Mouse (Mus musculus) forebrain, embryonic 12.5 days (tissue): ENCODE measurements at regions not wholly inside any gene's neighbourhood (a gene's known extent, or its start where the extent isn't known, plus 50 kb on each side); places are given as distances from the start of the nearest gene placed in this dataset.

Experiments
- ATAC-seq: fragments of 200-750 bp; cut with Nextera tagmentation; 2 replicates; pipeline ENCODE4 v1.8.0; 2017; ENCODE audit warnings: moderate TSS enrichment; ENCODE audit not compliant: low FRiP score
- H3K27ac ChIP-seq: fragments of 300-500 bp; sonication (generic); 2 replicates; pipeline ENCODE4 v1.5.1; 2016; ENCODE audit warnings: mild to moderate bottlenecking
- H3K27me3 ChIP-seq: fragments of 300-500 bp; sonication (generic); 2 replicates; pipeline ENCODE4 v1.6.1; 2016; ENCODE audit warnings: mild to moderate bottlenecking
- H3K36me3 ChIP-seq: fragments of 300-500 bp; sonication (generic); replicated peaks from 2 replicates; pipeline ENCODE4 v1.6.1; 2016; ENCODE audit warnings: mild to moderate bottlenecking
- H3K4me1 ChIP-seq: fragments of 300-500 bp; sonication (generic); 2 replicates; pipeline ENCODE4 v1.6.1; 2016
- H3K4me2 ChIP-seq: fragments of 300-500 bp; sonication (generic); 2 replicates; pipeline ENCODE4 v1.6.1; 2016; ENCODE audit warnings: mild to moderate bottlenecking, moderate library complexity
- H3K4me3 ChIP-seq: fragments of 300-500 bp; sonication (generic); replicated peaks from 2 replicates; pipeline ENCODE4 v1.5.1; 2016; ENCODE audit warnings: mild to moderate bottlenecking
- H3K9ac ChIP-seq: fragments of 300-500 bp; sonication (generic); 2 replicates; pipeline ENCODE4 v1.6.1; 2016; ENCODE audit warnings: mild to moderate bottlenecking
- H3K9me3 ChIP-seq: fragments of 300-500 bp; sonication (generic); 2 replicates; pipeline ENCODE4 v1.6.1; 2016
- WGBS: fragments of 180-500 bp; shearing (Covaris S2); methylation state at CpG from one replicate; pipeline ENCODE4 v1.1.7; 2016; 5-methylcytosine and 5-hydroxymethylcytosine counted together

DNA sequence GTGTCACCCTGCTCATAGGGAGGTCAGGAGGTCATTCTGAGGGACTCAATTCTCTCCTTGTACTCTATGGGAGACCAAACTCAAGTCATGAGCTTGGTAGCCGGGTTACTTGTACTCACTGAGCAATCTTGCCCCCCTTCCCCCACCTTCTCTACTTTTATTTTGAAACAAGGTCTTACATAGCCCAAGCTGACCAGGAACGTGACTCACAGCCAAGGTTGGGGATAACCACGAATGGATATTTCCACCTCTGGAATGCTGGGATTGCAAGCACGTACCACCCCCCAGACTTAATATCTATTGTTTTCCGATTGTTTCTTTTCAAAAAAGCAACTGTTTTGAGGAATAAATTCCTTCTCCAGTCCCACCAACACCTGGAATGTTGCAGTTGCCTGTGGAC, 79.2 kb upstream of the Tbx3 start:
- no peak for ATAC-seq
- no peaks in the 10 kb centered on the region for H3K9me3 ChIP-seq
- 92% methylated on average over 5 of the region's 5 CpGs for WGBS
- H3K36me3 ChIP-seq, result no peaks in the 10 kb centered on the region
- no peak overlapping the region for H3K4me2 ChIP-seq
- H3K27me3 ChIP-seq, result no peaks in the 10 kb centered on the region
- no peak overlapping the region for H3K27ac ChIP-seq
- H3K4me1 ChIP-seq, result no peaks in the 10 kb centered on the region
- no peak overlapping the region for H3K9ac ChIP-seq
- no peak overlapping the region for H3K4me3 ChIP-seq

DNA sequence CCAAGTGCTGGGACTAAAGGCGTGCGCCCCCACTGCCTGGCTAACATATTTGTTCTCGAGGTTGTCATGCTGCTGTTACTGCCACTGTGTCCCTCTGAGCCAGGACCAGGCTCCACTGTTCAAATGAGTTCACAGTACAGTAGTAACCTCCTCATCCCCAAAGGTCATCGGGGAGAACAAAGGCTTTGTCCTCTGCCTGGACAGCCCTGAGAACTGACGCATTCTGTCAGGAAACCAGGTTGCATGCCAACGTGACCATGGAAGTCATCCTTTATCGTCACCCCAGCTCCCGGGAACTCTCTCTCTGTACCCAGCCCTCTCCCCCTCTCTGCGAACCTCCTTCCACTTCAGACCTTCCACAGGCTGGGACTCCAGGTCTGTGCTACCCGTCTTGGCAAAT, 77.6 kb upstream of the Tbx3 start:
- Histone ChIP-seq H3K27ac (no peak overlapping the region), H3K9me3 (no peaks in the 10 kb centered on the region), H3K4me1 (no peaks in the 10 kb centered on the region), H3K9ac (no peak overlapping the region), H3K4me3 (no peak overlapping the region), H3K27me3 (no peaks in the 10 kb centered on the region), H3K4me2 (no peak overlapping the region), H3K36me3 (no peaks in the 10 kb centered on the region)
- no peak for ATAC-seq
- 79% methylated on average over 10 of the region's 10 CpGs for WGBS

DNA sequence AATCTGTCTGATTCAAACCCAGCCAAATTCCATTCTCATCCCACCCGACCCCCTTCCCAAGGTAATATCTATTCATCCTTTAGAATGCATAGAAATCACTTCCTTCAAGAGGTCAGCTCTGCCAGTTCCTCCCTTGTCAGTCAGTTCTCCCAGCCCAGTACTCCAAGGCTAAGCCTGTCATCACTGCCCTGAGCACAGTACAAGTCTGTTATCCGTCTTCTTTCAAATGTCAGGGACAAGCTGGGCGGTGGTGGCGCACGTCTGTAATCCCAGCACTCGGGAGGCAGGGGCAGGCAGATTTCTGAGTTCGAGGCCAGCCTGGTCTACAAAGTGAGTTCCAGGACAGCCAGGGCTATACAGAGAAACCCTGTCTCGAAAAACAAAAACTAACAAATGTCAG, 75.9 kb upstream of the Tbx3 start:
- no peak overlapping the region for H3K4me3 ChIP-seq
- no peaks in the 10 kb centered on the region for H3K27me3 ChIP-seq
- ATAC-seq, result no peak
- no peaks in the 10 kb centered on the region for H3K4me1 ChIP-seq
- WGBS, result 82% methylated on average over 8 of the region's 8 CpGs
- no peaks in the 10 kb centered on the region for H3K36me3 ChIP-seq
- no peaks in the 10 kb centered on the region for H3K9me3 ChIP-seq
- no peak overlapping the region for H3K27ac ChIP-seq
- no peak overlapping the region for H3K4me2 ChIP-seq
- no peak overlapping the region for H3K9ac ChIP-seq

DNA sequence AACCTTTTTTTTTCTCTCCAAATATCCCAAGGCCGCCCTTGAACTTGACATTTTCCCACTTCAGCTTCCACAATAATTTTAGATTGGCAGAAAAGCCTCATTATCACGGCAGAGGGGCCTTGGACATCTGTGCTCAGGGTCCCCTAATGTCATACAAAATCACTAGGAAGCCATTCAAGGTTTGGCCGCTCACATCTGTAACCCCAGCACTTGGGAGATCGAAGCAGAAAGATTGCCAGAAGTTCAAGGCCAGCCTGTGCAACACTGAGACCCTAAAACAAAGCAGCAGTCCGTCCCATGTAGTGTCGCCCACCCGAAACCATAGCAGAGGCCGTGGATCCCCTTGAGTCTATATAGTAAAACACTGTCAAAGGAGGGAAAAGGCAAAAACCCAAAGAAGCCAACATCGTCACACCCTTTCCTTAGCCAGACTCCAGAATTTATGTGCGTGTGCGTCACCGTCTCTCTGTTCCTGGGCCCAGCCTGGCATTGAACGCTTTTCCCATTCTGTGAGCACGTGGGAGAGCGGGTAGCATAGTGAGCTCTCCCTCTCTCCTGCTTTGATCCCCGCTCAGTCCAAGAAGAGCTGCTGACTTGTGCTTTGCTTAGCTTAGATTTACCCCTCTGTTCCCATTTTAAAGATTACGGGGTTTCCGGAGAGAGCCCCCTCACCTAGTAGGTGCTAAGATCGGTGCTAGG, 74.0 kb upstream of the Tbx3 start:
- no peaks in the 10 kb centered on the region for H3K9me3 ChIP-seq
- no peak for ATAC-seq
- whole genome bisulfite sequencing, result 92% methylated on average over 19 of the region's 19 CpGs

DNA sequence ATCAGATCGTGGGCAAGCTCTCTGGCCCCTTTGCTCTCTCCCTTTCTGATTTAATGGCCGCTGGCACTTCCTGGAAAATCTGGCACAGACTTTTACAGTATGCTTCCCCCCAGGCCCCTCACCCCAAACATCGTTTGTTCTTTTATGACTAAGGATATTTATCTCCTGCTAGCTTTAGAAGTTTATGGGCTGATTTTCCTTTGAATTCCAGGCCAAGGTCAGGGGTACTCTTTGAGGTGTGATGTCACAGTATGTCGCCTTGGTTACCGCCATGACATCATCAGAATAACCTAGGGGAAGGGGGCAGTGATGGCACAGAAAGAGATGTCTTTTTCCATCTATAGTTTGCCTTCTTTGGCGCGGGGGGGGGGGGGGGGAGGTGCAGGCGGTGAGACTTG, 73.5 kb upstream of the Tbx3 start:
- H3K4me1 ChIP-seq, result no peaks in the 10 kb centered on the region
- no peak for ATAC-seq
- no peaks in the 10 kb centered on the region for H3K36me3 ChIP-seq
- no peak overlapping the region for H3K4me3 ChIP-seq
- no peak overlapping the region for H3K27ac ChIP-seq
- WGBS, result 83% methylated on average over 8 of the region's 8 CpGs
- H3K27me3 ChIP-seq, result no peaks in the 10 kb centered on the region
- H3K4me2 ChIP-seq, result no peak overlapping the region
- no peaks in the 10 kb centered on the region for H3K9me3 ChIP-seq
- H3K9ac ChIP-seq, result no peak overlapping the region

More for the DNA sequence above, 74.0 kb upstream of the Tbx3 start:
- no peaks in the 10 kb centered on the region for H3K36me3 ChIP-seq
- H3K9ac ChIP-seq, result no peak overlapping the region
- no peak overlapping the region for H3K4me3 ChIP-seq
- H3K4me1 ChIP-seq, result no peaks in the 10 kb centered on the region
- H3K27me3 ChIP-seq, result no peaks in the 10 kb centered on the region
- H3K4me2 ChIP-seq, result no peak overlapping the region
- H3K27ac ChIP-seq, result no peak overlapping the region

DNA sequence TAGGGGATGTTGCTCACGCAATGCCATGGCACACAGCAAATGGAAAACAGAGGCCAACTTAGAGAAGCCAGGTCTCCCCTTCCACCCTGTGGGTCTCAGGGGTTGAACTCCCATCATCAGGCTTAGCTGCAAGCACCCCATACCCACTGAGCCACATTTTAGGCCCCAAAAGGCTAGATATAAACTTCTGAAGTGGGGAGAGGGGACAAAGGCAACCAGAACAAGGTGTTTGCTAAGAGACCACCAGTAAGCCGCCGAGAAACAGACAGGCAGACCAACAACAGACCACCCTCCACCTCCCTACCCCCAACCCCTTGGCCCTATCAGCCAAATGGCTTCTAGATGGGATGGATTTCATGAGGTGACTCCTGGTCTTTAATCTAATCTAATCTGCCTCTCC, 72.9 kb upstream of the Tbx3 start:
- Histone ChIP-seq H3K4me3 (no peak overlapping the region), H3K27me3 (no peaks in the 10 kb centered on the region), H3K36me3 (no peaks in the 10 kb centered on the region), H3K9ac (no peak overlapping the region), H3K27ac (no peak overlapping the region), H3K4me2 (no peak overlapping the region), H3K4me1 (no peaks in the 10 kb centered on the region), H3K9me3 (no peaks in the 10 kb centered on the region)
- 96% methylated on average over 3 of the region's 3 CpGs for WGBS
- no peak for ATAC-seq

DNA sequence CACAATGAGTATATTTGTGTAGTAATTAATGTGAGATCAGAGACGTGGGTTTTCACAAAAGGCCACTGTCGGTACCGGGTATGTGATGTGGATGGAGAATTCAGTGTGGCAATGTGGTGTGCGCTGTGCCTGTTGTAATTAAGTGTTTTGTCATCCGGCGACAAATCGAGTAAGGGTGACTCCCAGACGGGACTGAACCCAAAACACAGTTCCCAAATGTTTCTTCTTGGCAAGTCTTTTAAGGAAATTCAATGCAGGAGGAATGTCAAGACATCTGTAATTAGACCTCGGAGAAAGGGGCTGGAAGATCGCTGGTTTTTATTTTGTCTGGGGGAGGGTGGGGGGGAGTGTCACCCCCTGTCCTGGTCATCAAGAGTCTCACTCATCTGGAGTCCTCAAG, 72.3 kb upstream of the Tbx3 start:
- ATAC-seq, result no peak
- H3K9ac ChIP-seq, result no peak overlapping the region
- no peaks in the 10 kb centered on the region for H3K27me3 ChIP-seq
- no peak overlapping the region for H3K4me2 ChIP-seq
- H3K4me3 ChIP-seq, result no peak overlapping the region
- no peaks in the 10 kb centered on the region for H3K4me1 ChIP-seq
- H3K27ac ChIP-seq, result no peak overlapping the region
- no peaks in the 10 kb centered on the region for H3K36me3 ChIP-seq
- 71% methylated on average over 10 of the region's 10 CpGs for WGBS
- H3K9me3 ChIP-seq, result 0 out of 2 replicates have a peak, but pooled peaks cover 6% of the 10 kb centered on the region

DNA sequence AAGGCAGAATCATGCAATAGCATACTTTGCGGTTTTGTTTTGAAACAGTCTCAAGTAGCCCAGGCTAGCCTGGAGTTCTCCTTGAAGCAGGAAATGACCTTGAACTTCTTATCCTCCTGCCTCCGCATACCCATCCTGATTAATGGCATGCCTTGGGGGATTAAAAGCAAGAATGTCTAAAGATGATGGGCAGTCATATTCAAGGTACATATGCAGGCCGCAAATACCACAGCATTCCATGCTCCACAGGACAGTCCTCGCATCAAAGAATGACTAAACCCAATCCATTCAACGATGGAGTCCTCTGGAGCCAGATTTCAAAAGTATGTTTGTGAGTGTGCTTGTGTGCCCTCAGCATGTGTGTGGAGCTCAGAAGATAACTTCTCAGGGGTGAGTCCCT, 69.1 kb upstream of the Tbx3 start:
- no peak overlapping the region for H3K4me2 ChIP-seq
- H3K27ac ChIP-seq, result no peak overlapping the region
- H3K36me3 ChIP-seq, result no peaks in the 10 kb centered on the region
- 0 out of 2 replicates have a peak, but pooled peaks cover 6% of the 10 kb centered on the region for H3K9me3 ChIP-seq
- H3K4me3 ChIP-seq, result no peak overlapping the region
- peaks cover 4% of the 10 kb centered on the region; the same call in 1 of the 2 replicates for H3K4me1 ChIP-seq
- H3K9ac ChIP-seq, result no peak overlapping the region
- H3K27me3 ChIP-seq, result no peaks in the 10 kb centered on the region
- WGBS, result 98% methylated on average over 5 of the region's 5 CpGs
- ATAC-seq, result no peak

DNA sequence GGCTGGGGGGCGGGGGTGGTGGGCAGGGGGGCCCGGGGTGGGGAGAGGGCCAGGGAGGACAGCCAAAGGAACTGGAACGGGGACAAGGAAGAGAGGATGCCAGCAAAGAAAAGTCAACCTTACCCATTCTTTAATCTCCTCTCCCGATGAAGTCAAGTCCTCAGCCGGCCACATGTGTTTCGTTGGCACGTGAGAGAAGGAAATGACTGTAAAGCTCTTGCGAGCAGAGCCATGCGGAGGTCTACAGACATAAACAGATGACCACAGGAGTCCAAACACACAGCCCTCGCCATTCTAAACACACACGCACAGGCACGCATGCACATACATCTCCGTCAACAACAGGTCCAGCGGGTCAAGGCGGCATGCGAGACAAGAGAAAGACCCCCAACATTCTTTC, 68.5 kb upstream of the Tbx3 start:
- WGBS, result 95% methylated on average over 16 of the region's 16 CpGs
- Histone ChIP-seq H3K4me1 (peaks cover 4% of the 10 kb centered on the region; the same call in 1 of the 2 replicates), H3K9ac (no peak overlapping the region), H3K27me3 (no peaks in the 10 kb centered on the region), H3K4me2 (no peak overlapping the region), H3K9me3 (0 out of 2 replicates have a peak, but pooled peaks cover 6% of the 10 kb centered on the region), H3K36me3 (no peaks in the 10 kb centered on the region), H3K27ac (no peak overlapping the region), H3K4me3 (no peak overlapping the region)
- no peak for ATAC-seq

DNA sequence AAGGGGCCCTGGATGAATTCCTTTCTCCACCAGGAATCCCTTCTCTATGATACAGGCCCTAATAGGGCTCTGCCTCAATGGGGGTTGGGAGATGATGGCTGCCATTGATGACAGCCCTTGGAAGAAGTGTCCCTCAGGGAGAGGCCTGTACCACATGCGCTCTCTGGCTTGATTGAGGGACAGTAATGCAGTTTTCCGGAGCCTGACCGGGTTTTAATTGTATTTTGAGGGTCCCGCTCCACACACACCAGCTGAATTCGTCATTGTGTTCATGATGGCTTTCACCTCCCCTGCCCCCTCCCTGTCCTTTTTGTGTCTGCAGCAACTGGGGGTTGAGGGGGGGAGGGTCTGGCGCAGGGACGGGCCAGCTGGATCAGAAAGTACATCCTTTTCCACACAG, 65.0 kb upstream of the Tbx3 start:
- Histone ChIP-seq H3K9ac (no peak overlapping the region), H3K4me1 (peaks cover 4% of the 10 kb centered on the region; the same call in 1 of the 2 replicates), H3K27me3 (no peaks in the 10 kb centered on the region), H3K4me3 (no peak overlapping the region), H3K36me3 (no peaks in the 10 kb centered on the region), H3K9me3 (0 out of 2 replicates have a peak, but pooled peaks cover 6% of the 10 kb centered on the region), H3K4me2 (no peak overlapping the region), H3K27ac (no peak overlapping the region)
- 50% methylated on average over 7 of the region's 7 CpGs for WGBS
- no peak for ATAC-seq

DNA sequence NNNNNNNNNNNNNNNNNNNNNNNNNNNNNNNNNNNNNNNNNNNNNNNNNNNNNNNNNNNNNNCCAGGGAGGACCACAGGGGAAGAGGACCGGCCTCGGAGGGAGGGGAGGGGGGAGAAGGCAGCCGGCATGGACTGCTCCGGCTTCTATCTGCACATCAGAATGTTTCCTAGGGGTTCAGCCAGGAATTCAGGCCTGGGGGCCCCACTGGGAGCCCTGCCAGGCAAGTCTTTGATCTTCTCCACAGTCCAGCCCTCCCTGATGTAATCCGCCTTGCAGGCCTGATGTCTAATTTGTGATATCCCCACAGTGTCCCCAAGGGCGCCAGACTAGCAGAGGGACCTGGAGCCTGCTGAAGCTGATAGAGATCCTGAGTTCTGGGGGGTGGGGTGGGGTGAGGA, 57.1 kb upstream of the Tbx3 start:
- Histone ChIP-seq H3K9me3 (no peaks in the 10 kb centered on the region), H3K27ac (no peak overlapping the region), H3K9ac (no peak overlapping the region), H3K4me1 (peaks cover 5% of the 10 kb centered on the region; the same call in 1 of the 2 replicates), H3K36me3 (no peaks in the 10 kb centered on the region), H3K27me3 (peaks cover 8% of the 10 kb centered on the region; the same call in 1 of the 2 replicates), H3K4me3 (no peak overlapping the region), H3K4me2 (no peak overlapping the region)
- 14% methylated on average over 6 of the region's 6 CpGs for WGBS
- ATAC-seq, result peak; percentile 63; the same call in 1 of the 2 replicates

DNA sequence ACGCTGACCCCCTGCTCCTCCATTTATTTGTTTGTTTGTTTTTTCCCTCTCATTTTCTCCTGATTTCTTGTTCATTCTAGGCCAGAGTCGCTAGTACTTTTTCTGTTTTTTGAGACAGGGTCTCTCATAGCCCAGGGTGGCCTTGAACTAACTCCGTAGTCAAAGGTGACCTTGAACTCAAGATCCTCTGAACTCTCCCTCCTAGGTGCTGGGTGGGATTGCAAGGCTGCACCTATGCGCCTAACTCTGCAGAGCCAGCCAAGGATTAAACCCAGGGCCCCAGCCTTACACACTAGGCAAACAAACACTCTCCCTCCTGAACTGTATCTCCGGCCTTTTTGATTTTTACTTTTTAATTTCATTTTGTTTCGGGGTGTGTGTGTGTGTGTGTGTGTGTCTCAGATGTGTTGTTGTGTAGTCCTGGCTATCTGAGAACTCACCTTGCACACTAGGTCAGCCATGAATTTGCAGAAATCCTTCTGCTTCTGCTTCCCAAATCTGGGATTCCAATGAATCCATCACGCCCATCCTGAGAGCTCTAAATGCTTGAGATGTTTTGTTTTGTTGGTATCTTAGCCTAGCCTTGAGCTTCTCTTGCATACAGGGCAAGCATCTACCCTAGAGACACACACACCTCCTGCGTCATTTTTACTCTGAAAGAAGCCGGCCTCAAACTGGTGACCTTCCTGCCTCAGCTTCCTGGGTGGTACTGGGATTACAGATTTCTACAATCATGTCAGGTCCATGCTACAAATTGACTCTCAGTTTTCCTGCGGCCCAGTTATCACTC, 56.3 kb upstream of the Tbx3 start:
- H3K36me3 ChIP-seq, result no peaks in the 10 kb centered on the region
- ATAC-seq, result no peak
- H3K27ac ChIP-seq, result no peak overlapping the region
- no peak overlapping the region for H3K4me2 ChIP-seq
- H3K9me3 ChIP-seq, result no peaks in the 10 kb centered on the region
- H3K4me3 ChIP-seq, result no peak overlapping the region
- peaks cover 8% of the 10 kb centered on the region; the same call in 1 of the 2 replicates for H3K27me3 ChIP-seq
- peaks cover 5% of the 10 kb centered on the region; the same call in 1 of the 2 replicates for H3K4me1 ChIP-seq
- no peak overlapping the region for H3K9ac ChIP-seq
- WGBS, result 84% methylated on average over 10 of the region's 10 CpGs
